Mouse (Mus musculus) lung, postnatal 36 days (tissue): ENCODE results near the gene Aarsd1.
"Not testable (repeated sequence)": the region's sequence is repeated elsewhere in the genome, so short reads cannot be mapped to it uniquely, and the experiment has no call there.

Experiments
- DNase-seq: peaks from one replicate; pipeline ENCODE4 v3.0.0; 2022; ENCODE audit warnings: mixed read lengths

The Aarsd1 gene

DNA sequence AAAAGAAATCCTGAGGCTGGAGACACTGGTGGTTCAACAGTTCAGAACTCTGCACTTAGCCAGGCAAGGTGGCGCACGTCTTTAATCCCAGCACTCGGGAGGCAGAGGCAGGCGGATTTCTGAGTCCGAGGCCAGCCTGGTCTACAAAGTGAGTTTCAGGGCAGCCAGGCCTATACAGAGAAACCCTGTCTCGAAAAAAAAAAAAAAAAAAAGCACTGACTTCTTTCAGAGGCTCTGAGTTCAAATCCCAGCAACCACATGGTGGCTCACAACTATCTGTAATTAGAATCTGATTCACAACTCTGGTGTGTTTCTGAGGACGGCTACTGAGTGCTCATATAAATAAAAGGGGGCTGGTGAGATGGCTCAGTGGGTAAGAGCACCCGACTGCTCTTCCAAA is 29.4 kb upstream of the Aarsd1 start:
- not testable (repeated sequence) for DNase-seq

DNA sequence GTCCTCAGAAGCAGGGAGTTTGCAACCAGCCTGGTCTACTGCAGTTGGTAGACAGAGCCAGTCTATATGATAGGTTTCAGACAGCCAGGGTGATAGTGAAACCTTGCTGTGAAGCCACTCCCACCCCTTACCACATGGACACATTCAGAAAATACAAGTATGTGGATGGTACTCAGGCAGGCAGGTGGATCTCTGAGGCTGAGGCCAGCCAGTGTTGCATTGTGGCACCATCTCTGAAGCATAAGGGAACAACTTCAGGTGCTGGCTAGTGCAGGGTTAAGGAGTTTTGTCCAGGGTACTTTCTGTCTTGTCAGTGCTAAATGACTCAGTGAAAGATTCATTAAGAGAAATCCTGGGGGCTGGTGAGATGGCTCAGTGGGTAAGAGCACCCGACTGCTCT is 28.9 kb upstream of the Aarsd1 start:
- DNase-seq = no peak

DNA sequence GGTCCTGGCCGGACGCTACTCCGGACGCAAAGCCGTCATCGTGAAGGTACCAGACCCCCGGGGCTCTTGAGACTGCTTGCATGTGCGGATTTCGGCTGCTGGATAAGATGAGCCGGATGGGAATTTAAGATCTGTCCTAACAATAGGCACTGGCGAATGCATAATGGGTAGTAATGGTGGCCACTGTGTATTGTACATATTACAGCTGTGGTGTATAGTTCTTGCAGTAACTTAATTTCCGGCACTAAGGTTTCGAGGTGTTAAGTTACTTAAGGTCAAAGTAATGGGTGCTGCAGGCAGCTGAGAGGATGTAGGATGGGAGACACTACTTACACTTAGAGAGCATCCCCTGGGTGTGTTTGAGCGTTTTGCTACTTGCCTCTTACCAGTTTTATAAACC is 25.3 kb upstream of the Aarsd1 start:
- no peak for DNase-seq

DNA sequence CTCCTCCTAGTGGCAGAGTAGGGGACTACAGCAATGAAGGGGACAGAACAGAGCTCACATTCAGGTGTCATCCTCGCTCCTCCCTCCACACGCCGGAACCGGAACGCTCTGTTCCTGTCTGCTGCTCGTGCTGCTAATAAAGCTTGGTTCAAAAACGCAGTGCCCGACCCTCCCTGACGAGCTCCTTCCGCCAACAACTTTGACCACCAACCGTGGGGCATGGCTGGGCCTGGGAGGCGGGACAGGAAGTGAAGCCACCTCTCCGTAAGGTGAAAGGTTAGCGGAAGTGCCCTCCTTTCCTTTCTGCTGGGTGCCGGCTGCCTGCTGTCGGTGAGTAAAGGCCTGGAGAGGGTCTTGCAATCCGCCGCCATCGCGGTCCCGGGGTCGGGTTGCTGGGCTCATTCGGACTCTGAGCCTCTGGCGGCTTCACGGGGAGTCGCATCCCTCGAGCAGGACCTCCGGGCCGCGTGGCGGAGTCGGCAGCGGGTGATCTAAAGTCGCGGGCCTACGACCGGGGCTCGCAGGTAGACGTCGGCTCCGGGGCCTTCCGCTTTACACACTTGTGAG is 24.8 kb upstream of the Aarsd1 start, which contains the start of gene Rpl27:
TSS of gene Rpl27 (plus strand) at position 172 of the 567 bp plus-strand sequence.
- DNase-seq = peak; percentile 98

DNA sequence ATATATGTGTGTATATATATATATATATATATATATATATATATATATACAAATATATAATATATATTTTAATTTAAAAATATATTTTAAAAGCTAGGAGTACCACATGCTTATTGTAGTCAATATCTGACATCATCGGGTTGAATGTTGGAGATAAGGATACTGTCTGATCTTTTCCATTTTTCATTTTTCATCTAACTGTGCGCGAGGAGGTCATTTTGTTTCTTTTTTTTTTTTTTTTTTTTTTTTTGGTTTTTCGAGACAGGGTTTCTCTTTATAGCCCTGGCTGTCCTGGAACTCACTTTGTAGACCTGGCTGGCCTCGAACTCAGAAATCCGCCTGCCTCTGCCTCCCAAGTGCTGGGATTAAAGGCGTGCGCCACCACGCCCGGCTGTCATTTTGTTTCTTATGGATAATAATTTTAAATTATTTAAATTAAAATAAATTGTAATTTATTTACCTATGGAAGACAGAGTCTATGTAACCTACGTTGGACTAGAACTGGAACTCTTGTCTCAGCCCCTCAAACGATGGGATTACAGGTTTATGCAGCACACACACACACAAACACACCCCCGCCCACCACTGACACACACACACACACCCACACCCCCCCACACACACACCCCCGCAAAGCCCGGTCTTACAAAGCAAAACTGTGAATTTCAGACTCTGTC is 24.2 kb upstream of the Aarsd1 start:
- DNase-seq = not testable (repeated sequence)

DNA sequence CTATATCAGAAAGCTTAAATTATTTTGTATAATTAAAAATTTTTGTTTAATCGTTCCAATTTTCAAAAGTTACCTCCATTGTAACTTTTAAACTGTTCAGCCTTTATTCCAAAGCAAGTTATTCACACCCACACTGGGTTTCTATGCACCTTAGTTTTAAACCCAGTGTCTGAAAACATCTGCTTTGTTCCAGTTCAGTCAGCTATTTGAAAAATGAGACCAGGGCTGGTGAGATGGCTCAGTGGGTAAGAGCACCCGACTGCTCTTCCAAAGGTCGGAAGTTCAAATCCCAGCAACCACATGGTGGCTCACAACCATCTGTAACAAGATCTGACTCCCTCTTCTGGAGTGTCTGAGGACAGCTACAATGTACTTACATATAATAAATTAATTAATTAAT is 20.6 kb upstream of the Aarsd1 start:
- DNase-seq = not testable (repeated sequence)

DNA sequence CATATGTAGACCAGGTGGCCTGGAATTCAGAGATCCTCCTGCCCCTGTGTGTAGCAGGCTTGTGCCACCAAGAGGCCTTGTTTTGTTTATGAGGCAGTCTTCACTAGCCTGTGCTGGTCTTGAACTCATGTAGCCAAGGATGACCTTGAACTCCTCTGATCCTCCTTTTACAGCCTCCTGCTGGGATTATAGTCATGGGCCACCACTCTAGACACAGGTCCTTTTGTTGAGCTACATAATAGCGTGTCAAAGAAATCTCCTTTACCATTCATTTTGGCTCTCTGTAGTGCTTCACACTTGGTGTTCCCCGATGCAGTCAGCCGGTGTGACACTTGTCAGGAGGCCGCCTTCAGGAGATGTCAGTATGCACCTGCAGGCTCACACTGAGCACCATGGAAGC is 19.5 kb upstream of the Aarsd1 start:
- DNase-seq = no peak

DNA sequence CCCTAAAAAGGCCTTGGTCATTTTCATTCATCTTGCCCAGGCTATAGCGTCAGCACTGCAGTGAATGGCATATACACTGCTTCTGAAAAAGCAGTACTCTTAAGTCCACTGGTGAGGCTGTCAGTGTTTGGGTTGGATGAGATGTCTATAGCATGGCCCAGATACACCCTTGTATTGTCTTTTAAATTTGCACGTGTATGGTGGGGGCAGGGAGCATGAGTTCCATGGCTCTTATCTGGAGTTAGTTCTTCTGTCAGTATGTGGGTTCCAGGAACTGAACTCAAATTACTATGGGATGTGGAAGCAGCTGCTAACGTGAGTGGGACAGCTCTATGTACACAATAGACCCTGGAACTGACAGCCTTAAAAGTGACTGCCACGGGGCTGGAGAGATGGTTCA is 18.4 kb upstream of the Aarsd1 start:
- no peak for DNase-seq

DNA sequence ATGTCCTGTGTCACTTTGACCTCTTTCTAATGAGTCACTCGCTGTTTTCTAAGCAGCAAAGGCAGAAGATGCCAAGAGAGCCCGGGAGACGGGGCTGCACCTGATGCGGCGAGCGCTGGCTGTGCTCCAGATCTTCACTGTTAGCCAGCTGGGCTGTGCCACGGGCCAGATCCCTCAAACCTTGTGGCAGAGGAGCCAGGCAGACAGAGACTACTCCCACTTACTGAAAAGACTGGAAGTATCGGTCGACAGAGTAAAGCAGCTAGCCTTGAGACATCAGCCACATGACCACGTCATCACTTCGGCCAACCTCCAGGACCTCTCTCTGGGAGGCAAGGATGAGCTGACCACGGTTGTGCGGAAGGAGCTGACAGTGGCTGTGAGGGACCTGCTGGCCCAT is 16.0 kb upstream of the Aarsd1 start:
- DNase-seq = no peak

DNA sequence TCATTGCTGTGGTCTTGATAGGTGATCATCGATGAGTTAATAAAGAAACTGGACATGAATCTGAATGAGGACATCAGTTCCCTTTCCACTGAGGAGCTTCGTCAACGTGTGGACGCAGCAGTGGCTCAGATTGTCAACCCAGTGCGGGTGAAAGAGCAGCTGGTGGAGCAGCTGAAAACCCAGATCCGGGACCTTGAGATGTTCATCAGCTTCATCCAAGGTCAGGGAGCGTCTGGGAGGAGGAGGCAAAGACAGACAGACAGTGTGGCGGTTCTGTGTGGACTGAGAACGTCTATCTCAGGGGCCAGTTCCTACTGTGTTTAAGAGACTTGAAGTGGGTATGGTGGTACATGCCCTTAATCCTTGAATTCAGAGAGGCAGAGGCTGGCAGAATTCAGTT is 13.9 kb upstream of the Aarsd1 start:
- DNase-seq = no peak

DNA sequence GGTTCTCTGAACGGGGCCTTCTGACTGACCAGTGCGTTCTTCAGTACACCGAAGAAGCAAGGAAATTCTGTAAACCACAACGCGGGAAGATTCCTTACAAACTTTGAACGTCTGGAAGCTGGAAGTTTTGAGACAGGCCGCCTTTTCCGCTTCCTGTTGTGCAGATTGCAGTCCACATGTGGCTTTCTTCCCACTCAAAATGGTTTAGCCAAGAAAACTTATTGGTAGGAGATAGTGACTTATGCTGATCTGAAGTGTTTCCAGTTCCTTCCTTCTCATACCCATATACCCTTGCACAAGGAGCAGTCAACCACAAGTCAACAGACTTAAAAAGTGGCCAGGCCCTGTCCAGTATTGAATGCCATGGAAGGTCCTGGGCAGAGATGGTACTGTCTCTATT is 8.8 kb upstream of the Aarsd1 start:
- DNase-seq = no peak

DNA sequence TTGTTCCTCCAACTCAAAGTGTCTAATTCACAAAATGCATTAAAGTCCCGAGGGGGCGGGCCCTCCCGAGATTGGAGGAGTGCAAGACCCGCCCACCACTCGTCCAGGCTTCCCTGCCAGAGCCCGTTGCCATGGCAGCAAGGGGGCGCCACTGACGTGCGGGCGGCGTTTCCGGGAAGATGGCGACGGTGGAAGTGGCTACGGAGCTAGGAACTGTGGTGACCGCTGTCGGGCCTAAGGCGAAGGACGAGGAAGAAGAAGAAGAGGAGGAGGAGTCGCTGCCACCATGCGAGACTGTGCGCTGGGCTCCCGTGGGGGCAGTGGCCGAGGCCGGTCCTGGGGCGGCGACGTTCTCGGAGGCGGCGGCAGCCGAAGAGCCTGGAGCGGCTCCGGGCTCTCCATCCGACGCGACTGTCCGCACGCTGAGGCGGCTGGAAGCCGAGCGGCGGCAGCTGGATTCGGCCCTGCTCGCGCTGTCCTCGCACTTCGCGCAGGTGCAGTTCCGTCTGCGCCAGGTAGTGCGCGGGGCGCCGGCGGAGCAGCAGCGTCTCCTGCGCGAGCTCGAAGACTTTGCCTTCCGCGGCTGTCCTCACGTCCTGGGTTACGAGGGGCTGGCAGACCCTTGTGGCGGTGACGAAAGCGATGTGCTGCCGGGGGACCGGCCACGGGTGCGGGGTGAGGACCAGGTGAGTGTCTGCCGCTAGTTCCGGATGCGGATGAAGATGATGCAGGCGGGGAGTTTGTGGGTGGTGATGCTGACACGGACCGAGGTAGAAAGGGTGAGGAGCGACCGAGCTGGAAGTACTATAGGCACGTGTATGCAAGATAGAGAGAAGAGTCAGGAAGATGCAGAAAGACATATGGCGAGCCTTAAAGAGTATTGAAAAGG is 7.8 kb upstream of the Aarsd1 start, which contains the start of the genes Rundc1 and Ptges3l:
TSS of gene Rundc1 (plus strand) at position 161 of the 889 bp plus-strand sequence.
TSS of gene Ptges3l (minus strand) at position 409 of the 889 bp plus-strand sequence.
- DNase-seq = peak; percentile 99

DNA sequence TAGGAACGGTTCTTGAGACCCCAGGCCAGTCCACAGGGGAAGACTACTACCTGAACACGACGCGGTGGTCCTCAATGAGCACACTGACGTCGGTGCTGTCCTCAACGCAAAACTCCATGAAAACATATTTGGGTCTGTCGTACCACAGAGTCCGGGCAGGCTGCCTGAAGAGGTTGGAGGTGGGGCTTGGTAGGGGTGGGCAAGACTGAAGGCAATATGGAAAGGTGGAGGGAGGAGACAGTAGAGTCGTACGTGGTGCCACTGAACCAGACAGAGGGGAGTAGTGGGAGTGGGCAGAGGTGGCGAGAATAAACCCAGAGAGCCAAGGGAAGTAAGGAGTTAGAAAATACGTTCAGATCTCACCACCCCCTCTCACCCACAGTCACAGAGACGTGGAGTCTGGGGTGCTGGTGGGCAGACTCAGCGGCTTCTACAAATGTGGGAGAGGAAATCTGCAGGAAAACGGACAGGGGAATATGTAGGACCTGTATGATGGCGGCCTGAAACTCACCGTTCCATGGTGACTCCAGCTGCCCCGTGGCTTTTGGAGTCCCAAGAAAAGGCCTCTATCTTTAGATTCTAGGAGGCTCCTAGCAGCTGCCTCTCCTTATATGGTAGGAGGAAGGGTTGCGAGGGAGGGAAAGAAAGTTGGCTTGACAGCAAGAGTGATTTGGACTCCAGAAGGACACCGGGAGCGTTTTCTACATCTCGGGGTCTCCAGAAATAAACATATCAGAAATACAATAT is 6.9 kb upstream of the Aarsd1 start, which contains the start of gene Gm27029:
TSS of gene Gm27029 (minus strand) at position 692 of the 747 bp plus-strand sequence.
- DNase-seq = peak; percentile 23

DNA sequence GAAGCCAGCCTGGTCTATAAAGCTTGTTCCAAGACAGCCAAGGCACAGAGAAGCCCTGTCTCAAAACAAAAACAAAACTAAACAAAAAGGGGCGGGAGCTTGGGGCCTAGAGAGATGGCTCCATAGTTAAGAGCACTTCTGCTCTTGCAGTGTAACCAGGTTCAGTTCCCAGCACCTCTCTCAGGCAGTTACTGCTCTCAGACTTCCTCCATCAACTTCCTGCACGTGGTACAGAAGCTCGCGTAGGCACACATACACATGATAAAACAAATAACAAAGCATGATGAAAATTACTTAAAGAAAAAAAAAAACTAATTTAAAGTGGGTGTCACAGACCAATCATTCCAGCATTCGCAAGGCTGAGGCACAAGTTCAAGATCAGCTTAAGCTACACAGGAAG is 2.7 kb upstream of the Aarsd1 start:
- DNase-seq = no peak

DNA sequence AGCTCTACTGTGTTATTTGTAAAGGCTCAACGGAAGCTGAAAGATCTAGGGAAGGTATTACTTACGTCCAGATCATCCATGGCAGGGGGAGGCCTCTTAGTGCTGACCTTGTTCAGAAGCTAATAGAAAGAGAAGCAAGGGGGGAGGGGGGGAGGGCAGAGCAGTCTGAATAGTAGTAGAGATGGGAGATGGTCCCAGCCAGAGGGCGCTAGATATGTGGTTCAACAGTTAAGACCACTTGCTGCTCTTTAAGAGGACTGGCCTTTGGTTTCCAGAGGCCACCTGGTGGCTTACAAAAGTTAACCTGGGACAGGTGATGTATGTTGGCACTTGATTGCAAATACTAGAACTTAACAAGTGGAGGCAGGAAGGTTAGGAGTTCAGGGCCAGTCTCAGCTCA is 2.2 kb upstream of the Aarsd1 start:
- DNase-seq = peak; percentile 43

DNA sequence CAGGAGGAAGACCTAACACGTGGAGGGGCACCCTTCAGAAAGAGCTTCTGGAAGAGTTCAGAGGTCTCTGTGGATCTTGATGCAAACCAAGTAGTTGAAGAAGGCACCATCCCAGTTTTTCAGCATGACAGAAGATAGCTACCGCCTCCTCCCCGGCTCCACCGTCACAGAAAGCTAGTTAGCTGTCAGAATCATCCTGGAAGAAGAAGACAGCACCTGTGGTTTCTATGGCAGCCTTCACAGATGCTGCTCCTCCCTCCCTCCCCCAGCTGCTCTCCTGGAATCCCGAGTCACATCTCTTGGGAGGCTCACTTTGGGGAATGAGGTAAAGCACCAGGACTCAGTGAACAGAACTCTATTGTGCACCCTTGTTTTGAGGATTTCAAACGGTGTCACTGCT is 1.6 kb upstream of the Aarsd1 start:
- DNase-seq = no peak

DNA sequence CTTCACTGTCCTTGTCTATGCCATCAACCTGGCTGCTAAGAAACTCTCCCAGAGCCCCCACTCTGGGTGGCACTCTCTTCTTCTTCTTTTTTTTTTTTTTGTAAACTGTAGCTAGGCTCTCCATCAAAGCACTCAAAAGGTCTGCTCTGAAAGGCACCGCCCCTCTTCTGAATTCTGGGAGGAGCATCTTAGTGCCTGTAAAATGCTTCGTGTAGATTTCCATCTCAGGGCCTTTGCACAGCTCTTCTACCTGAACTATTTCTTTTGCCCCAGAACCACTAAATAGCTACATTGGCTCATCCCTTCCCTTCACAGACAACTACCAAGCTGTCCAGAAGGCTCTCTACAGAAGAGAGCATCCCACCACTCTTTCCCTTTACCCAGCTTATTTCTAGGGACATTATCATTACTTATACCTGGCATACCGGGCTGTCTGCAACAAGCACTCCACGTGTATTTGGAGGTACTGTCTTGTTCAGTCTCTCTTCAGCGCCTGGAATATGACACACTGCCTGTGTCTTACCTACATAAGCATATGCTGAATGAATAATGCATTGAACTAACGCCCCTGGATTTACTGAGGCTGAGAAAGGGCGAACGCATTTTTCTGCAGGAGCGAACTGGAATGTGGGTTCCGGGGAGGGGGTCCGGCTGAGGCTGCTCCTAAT is 848 bp downstream of the Aarsd1 start:
- DNase-seq = peak; percentile 39

DNA sequence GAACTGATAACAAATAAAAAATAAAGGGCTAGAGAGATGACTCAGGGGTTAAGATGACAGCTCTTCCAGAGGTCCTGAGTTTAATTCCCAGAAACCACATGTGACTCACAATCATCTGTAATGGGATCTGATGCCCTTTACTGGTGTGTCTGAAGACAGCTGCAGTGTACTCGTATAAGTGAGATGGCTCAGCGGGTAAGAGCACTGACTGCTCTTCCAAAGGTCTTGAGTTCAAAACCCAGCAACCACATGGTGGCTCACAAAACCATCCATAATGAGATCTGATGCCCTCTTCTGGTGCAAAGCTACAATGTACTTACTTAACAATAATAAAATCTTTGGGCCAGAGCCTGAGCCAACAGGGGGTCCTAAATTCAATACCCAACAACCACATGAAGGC is 2.1 kb downstream of the Aarsd1 start:
- no peak for DNase-seq

DNA sequence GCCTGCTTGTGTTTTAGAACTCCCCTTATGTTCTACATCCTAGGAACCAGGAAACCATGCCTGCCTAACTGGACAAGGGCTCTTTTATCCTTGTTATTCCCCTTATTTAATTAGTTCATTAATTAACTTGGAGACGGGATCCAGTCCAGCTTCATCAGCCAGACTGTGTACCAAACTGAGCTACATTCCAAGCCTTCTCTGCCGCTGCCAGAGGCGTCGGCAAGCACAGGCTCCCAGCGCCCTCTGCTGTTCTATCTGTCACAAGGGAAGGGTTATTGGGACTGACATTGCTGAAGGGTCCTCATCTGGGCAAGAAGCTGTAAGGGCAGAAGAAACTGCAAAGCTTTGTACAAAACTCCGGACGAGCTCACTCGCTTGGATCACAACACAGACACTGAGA is 22.3 kb downstream of the Aarsd1 start:
- DNase-seq = peak; percentile 83

DNA sequence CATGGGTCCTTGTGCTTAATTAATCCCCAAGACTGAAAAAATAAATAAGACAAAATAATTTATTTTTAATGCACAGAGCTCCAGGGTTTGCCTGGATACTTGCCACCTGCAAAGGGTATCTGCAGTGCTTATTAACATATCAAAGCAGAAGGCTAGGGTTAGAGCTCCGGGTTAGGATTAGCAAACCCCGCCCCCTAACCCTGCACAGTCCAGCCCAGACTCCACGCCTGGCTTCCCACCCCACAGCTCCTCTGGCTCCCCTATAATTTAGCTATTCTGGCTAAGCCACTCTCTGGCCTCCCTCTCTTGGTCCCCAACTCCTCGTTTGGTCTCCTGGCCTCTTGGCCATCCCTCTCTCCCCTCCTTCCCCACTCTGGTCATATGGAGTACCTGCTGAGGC is 35.6 kb downstream of the Aarsd1 start:
- no peak for DNase-seq

DNA sequence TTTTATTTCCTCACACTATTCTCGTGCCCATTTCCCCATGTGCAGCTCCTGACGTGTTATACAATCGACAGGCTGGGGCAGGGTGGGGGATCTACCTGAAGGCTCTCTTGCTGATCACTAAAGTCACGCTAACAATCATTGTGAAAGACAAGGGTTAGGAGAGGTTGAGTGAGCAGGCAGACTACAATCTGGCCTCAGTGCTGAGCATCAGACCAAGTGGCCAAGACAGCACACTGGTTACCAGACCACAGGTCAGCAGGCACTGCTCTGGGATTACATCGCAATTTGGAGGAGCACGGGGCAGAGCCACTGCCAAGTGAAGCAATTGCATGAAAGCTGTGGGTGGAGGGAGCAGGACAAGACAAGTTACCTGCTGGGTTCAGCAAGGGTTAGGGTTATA is 38.5 kb downstream of the Aarsd1 start:
- DNase-seq = no peak

DNA sequence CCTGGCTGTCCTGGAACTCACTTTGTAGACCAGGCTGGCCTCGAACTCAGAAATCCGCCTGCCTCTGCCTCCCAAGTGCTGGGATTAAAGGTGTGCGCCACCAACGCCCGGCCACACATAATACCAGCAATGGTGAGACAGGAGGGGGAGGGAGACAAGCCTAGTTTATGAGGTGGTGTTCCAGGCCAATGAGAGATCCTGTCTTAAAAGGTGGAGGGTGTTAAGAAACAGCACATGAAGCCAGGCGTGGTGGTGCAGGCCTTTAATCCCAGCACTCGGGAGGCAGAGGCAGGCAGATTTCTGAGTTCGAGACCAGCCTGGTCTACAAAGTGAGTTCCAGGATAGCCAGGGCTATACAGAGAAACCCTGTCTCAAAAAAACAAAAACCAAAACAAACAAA is 39.2 kb downstream of the Aarsd1 start:
- DNase-seq = not testable (repeated sequence)
